Mouse (Mus musculus) embryonic fibroblast, embryonic 13.5 days (primary cell): ENCODE results near the gene Wdfy3. TPM values are rescaled to one million over a fixed set of nuclear protein-coding genes. Genes with fewer than 3 reads are reported as not detected.
"Not testable (repeated sequence)": the region's sequence is repeated elsewhere in the genome, so short reads cannot be mapped to it uniquely, and the experiment has no call there.

Experiments used
- H3K27ac ChIP-seq: 2 replicates; pipeline ENCODE4 v1.5.1; 2012; ENCODE audit warnings: low read length, control low read depth, inconsistent platforms; ENCODE audit not compliant: insufficient read depth
- H3K4me1 ChIP-seq: 2 replicates; pipeline ENCODE4 v1.6.1; 2011; ENCODE audit warnings: low read length; ENCODE audit not compliant: control insufficient read depth, insufficient read depth
- H3K4me3 ChIP-seq: 2 replicates; pipeline ENCODE4 v1.5.1; 2011; ENCODE audit warnings: mild to moderate bottlenecking, control low read depth, low read length; ENCODE audit not compliant: insufficient read depth
- CTCF ChIP-seq: IDR thresholded peaks from 2 replicates; pipeline ENCODE4 v1.5.1; 2011; ENCODE audit warnings: mild to moderate bottlenecking, control low read depth, low read length, moderate library complexity, borderline replicate concordance; ENCODE audit not compliant: insufficient read depth
- POLR2A ChIP-seq: IDR thresholded peaks from 2 replicates; pipeline ENCODE4 v1.6.1; 2011; ENCODE audit warnings: low read depth, mild to moderate bottlenecking, control low read depth, low read length, moderate library complexity
- polyA plus RNA-seq: library from polyadenylated mRNA; stranded (reverse); fragments of >200 nt; gene quantifications from 2 replicates; pipeline ENCODE4 v1.2.4, GENCODE M21; 2011; ENCODE audit warnings: low read depth; ENCODE audit not compliant: missing spikeins, insufficient read length

Gene Wdfy3
- polyA plus RNA-seq, 1 experiment = 38.5 TPM

DNA sequence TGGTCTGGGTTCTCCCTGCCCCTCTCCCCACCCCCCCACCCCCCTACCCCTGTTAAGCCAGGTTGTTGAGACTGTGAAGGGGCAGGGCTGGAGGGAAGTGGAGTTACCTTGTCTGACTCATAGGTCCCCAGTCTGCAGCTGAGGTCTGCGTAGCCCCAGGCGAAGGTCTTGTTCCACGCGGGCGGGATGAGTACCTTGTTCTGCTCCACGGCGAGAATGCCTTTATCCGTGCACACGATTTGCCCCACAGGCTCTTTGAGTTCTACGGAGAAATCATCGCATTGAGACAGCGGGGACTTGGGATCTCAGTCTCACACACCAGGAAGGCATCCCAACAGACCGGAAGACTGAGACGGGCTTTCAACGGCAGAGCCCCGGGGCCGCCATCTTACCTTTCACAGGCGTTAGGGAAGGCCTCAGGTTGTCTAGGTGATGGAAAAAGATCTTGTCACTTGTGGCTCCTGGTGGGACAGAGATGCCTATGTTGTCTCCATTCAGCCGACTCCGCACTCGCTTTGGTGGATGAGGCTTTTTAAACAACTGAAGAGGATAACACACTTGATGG, 217.5 kb downstream of the Wdfy3 start:
- Histone ChIP-seq H3K4me3 (no peak overlapping the region), H3K4me1 (no peaks in the 10 kb centered on the region), H3K27ac (no peak overlapping the region)
- TF ChIP-seq POLR2A = no peak
- no peak for TF ChIP-seq CTCF

DNA sequence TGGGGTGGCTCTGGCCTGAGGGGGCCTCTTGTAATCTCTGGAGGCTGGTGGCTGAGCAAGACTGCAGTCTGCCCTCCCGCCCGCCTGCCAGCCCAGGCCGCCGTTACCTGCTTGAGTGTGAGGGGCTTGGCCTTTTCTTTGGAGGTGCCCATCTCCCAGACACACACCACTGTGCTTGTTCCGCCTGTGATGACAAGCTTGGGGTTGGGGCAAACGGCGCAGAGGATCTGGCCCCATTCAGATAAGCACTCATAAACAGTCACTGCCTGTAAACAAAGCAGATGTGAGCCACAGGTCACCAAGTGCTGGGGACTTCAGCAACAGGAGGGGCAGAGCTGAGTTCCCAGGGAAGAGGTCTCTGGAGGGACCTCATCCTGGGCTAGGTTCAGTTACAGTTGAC, 218.6 kb downstream of the Wdfy3 start:
- Histone ChIP-seq H3K4me3 (no peak overlapping the region), H3K4me1 (no peaks in the 10 kb centered on the region), H3K27ac (no peak overlapping the region)
- TF ChIP-seq POLR2A (no peak), CTCF (no peak)

- Histone ChIP-seq H3K27ac (no peak overlapping the region; the same call in 1 of the 2 replicates), H3K4me1 (no peaks in the 10 kb centered on the region), H3K4me3 (no peak overlapping the region)
- TF ChIP-seq CTCF (no peak), POLR2A (no peak)
Observed at GRCm38 (mm10) chr5:101847762-101848161, 222.0 kb downstream of the Wdfy3 start.

- Histone ChIP-seq H3K4me3 (no peak overlapping the region), H3K27ac (no peak overlapping the region; the same call in 1 of the 2 replicates), H3K4me1 (no peaks in the 10 kb centered on the region)
- no peak for TF ChIP-seq POLR2A
- TF ChIP-seq CTCF = no peak
Observed at GRCm38 (mm10) chr5:101847323-101847722, 222.4 kb downstream of the Wdfy3 start.

DNA sequence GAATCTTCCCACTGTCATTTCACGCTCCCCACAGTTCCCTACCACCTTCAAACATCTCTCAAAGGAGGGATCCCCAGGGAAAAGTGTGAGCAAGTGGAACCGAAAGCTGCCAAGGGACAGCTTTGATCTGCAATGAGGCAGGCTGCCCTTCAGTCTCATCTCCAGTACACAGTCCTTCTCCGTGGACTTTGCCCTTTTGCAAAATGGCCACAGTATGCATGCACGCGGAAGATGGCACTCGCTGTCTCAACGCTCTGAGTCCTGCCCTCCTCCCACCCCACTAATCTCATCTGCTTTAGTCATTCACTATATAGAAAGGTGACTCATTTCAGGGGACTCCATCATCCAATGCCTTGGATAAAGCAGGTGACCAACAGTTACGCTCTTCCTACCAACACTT, 223.8 kb downstream of the Wdfy3 start:
- TF ChIP-seq CTCF (no peak), POLR2A (no peak)
- Histone ChIP-seq H3K27ac (no peak overlapping the region), H3K4me1 (no peaks in the 10 kb centered on the region), H3K4me3 (no peak overlapping the region)

DNA sequence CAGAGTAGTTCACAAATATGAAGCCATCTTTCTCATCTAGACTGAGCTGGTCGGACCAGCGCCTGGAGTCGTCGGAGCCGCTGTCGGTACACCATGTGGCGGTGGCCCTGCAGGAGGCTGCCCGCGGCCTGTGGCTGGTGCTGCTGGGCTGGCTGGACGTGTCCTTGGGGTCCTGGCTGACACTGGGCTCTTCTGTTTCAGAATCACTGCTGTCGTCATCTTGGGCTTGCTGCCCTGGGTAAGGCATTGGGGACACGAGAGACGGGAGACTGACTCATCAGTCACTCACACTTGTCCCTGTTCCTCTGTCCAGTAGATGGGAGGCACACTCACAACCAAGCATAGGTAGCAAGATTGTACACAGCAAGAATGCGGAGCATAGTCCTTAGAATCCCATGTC, 224.7 kb downstream of the Wdfy3 start:
- TF ChIP-seq CTCF (no peak), POLR2A (no peak)
- H3K4me3 ChIP-seq = no peak overlapping the region
- H3K4me1 ChIP-seq = no peaks in the 10 kb centered on the region
- no peak overlapping the region for H3K27ac ChIP-seq

- Histone ChIP-seq H3K4me3 (no peak overlapping the region), H3K27ac (no peak overlapping the region), H3K4me1 (no peaks in the 10 kb centered on the region)
- TF ChIP-seq CTCF (no peak), POLR2A (no peak)
Observed at GRCm38 (mm10) chr5:101840476-101840875, 229.2 kb downstream of the Wdfy3 start.

DNA sequence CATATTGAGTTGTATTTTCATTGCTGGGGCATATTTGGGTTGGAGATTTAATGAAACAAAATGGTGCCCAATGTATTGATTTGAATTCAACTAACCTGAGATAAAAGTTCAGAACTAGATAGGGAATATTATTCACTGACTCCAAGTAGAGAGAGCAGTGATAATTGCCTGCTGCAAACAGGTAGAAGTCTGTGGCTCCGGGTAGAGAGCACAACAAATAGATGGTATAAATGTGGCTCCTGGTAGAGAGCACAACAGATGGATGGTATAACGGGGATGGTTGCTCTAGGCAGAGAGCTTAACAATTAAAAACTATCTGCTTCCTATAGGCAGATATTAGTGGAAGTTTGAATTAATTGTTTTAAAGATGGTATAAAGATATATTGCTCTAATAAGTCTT, 232.1 kb downstream of the Wdfy3 start:
- not testable (repeated sequence) for H3K27ac ChIP-seq

GRCm38 (mm10) chr5:101836221-101836620, 233.5 kb downstream of the Wdfy3 start:
- Histone ChIP-seq H3K4me3 (no peak overlapping the region), H3K4me1 (no peaks in the 10 kb centered on the region), H3K27ac (no peak overlapping the region)
- no peak for TF ChIP-seq POLR2A
- no peak for TF ChIP-seq CTCF

More for the DNA sequence above, 232.1 kb downstream of the Wdfy3 start:
- H3K4me3 ChIP-seq, H3K4me1 ChIP-seq: not testable (repeated sequence)

GRCm38 (mm10) chr5:101833875-101834274, 235.8 kb downstream of the Wdfy3 start:
- Histone ChIP-seq H3K27ac (no peak overlapping the region), H3K4me1 (no peaks in the 10 kb centered on the region), H3K4me3 (no peak overlapping the region)
- TF ChIP-seq CTCF = peak; percentile 28; the same call in 1 of the 2 replicates
- TF ChIP-seq POLR2A = no peak

GRCm38 (mm10) chr5:101832991-101833390, 236.7 kb downstream of the Wdfy3 start:
- Histone ChIP-seq H3K4me1 (no peaks in the 10 kb centered on the region), H3K4me3 (no peak overlapping the region), H3K27ac (no peak overlapping the region)
- TF ChIP-seq POLR2A (no peak), CTCF (no peak)
